Mouse (Mus musculus) bone marrow, adult 2 months (tissue): ENCODE measurements around the gene Creb1.

Experiments used
- CTCF ChIP-seq: fragments of 200-500 bp; IDR thresholded peaks from 2 replicates; pipeline ENCODE4 v1.5.1; 2011; ENCODE audit warnings: low read length, control low read depth; ENCODE audit not compliant: control insufficient read depth, insufficient read depth
- POLR2A ChIP-seq: fragments of 200-500 bp; IDR thresholded peaks from 2 replicates; pipeline ENCODE4 v1.6.1; 2011; ENCODE audit warnings: low read depth, mild to moderate bottlenecking, control low read depth, low read length, borderline replicate concordance; ENCODE audit not compliant: control insufficient read depth

DNA sequence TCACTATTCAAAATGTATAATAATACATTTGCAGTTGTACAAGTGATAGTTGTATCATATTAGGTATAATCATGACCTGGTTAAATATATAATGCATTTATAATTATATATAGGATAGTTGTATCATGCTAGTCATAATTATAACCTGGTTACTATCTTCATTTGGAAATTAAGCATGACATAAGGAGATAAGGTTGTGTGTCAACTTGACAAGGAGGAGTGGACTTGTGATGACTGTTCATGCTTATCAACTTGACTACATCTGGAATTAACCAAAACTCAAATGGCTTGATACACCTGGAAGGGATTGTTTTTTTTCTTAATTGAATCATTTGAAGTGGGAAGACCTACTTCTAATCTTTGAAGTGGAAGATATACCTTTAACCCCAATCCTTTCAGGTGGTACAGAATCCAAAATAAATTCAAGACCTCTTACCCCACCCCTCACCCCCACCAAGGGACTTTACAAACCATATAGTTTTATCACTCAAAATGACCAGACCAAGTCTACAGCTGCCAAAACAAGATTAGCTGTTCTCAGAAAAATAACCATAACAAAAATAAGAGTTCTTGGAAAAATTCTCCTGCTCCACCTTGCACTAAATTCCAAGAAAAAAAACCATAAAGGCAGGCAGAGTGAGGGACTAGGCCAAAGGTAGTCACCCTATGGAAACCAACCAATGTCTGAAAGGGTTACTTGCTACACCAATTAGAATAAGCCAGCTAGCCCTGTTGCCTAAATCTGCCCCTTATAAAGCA lies 30.9 kb upstream of the Creb1 start:
- TF ChIP-seq CTCF (no peak), POLR2A (no peak)
